Mouse (Mus musculus) CH12.LX (cell line): ENCODE measurements at regions not wholly inside any gene's neighbourhood (a gene's known extent, or its start where the extent isn't known, plus 50 kb on each side); places are given as distances from the start of the nearest gene placed in this dataset.

ENCODE experiments used
- DNase-seq: peaks from one replicate; pipeline ENCODE4 v3.0.0-alpha.2; 2013; ENCODE audit errors: extremely low read depth
- H3K27ac ChIP-seq: 2 replicates; pipeline ENCODE4 v1.5.1; 2012; ENCODE audit warnings: low read depth, mild to moderate bottlenecking, control low read depth, moderate library complexity; ENCODE audit not compliant: insufficient read depth
- H3K27me3 ChIP-seq: replicated peaks from 2 replicates; pipeline ENCODE3; 2012; ENCODE audit warnings: inconsistent platforms
- H3K36me3 ChIP-seq, 2 experiments: replicated peaks in 1 of 2; 2 replicates each; pipeline versions ENCODE3 to v1.6.1; 2012; ENCODE audit warnings: inconsistent platforms in 1 of 2, low read length in 1 of 2, mild to moderate bottlenecking in 1 of 2, mixed read lengths in 1 of 2, moderate library complexity in 1 of 2; ENCODE audit not compliant: control insufficient read depth in 1 of 2, insufficient read depth in 1 of 2
- H3K4me1 ChIP-seq, 2 experiments: 2 replicates each; pipeline ENCODE4 v1.6.1; 2012; ENCODE audit warnings: inconsistent platforms in 1 of 2, moderate library complexity in 1 of 2; ENCODE audit not compliant: insufficient read depth in 2 of 2, control insufficient read depth in 1 of 2
- H3K4me2 ChIP-seq: 2 replicates; pipeline ENCODE4 v1.6.1; 2012; ENCODE audit warnings: low read depth, mild to moderate bottlenecking, control low read depth; ENCODE audit not compliant: poor library complexity, insufficient read depth, severe bottlenecking
- H3K4me3 ChIP-seq, 3 experiments: fragments of 150-350 bp in 1 of 3; sonication (generic) in 1 of 3; replicated peaks in 1 of 3; 2 replicates each; pipeline versions ENCODE3 to v1.5.1; 2011 to 2012; ENCODE audit warnings: low read depth in 2 of 3, low read length in 2 of 3, mild to moderate bottlenecking in 2 of 3, moderate library complexity in 2 of 3, control low read depth in 1 of 3, improper control_type of control experiment in 1 of 3, inconsistent platforms in 1 of 3, mixed read lengths in 1 of 3; ENCODE audit not compliant: poor library complexity in 1 of 3
- H3K79me2 ChIP-seq: replicated peaks from 2 replicates; pipeline ENCODE4 v1.6.1; 2012; ENCODE audit warnings: mild to moderate bottlenecking, moderate library complexity; ENCODE audit not compliant: control insufficient read depth, poor library complexity, insufficient read depth, severe bottlenecking; ENCODE audit errors: extremely low read depth
- H3K9ac ChIP-seq: 2 replicates; pipeline ENCODE4 v1.6.1; 2012; ENCODE audit warnings: low read depth, mild to moderate bottlenecking, control low read depth, moderate library complexity; ENCODE audit not compliant: insufficient read depth
- H3K9me3 ChIP-seq: replicated peaks from 2 replicates; pipeline ENCODE3; 2012; ENCODE audit warnings: low read length, inconsistent platforms, mixed read lengths
- CTCF ChIP-seq, 2 experiments: IDR thresholded peaks in 1 of 2; conservative IDR thresholded peaks in 1 of 2; 2 replicates each; pipeline ENCODE4 v1.5.1; 2011 to 2012; ENCODE audit warnings: low read depth in 2 of 2, low read length in 2 of 2, improper control_type of control experiment in 1 of 2, inconsistent platforms in 1 of 2, mild to moderate bottlenecking in 1 of 2, moderate library complexity in 1 of 2
- E2F4 ChIP-seq: IDR thresholded peaks from 2 replicates; pipeline ENCODE4 v1.6.1; 2011; ENCODE audit warnings: low read depth, low read length, improper control_type of control experiment; ENCODE audit not compliant: insufficient replicate concordance
- ELF1 ChIP-seq: IDR thresholded peaks from 2 replicates; pipeline ENCODE4 v1.6.1; 2014; ENCODE audit warnings: low read depth, mild to moderate bottlenecking, inconsistent platforms, low read length, improper control_type of control experiment
- EP300 ChIP-seq: IDR thresholded peaks from 2 replicates; pipeline ENCODE4 v1.6.1; 2011; ENCODE audit warnings: low read length, improper control_type of control experiment
- GABPA ChIP-seq: IDR thresholded peaks from 2 replicates; pipeline ENCODE4 v1.6.1; 2012; ENCODE audit warnings: low read depth, low read length, improper control_type of control experiment, inconsistent platforms; ENCODE audit not compliant: insufficient replicate concordance
- HCFC1 ChIP-seq: IDR thresholded peaks from 2 replicates; pipeline ENCODE4 v1.6.1; 2012; ENCODE audit warnings: low read depth, mild to moderate bottlenecking, inconsistent platforms, low read length, improper control_type of control experiment
- IRF4 ChIP-seq: IDR thresholded peaks from 2 replicates; pipeline ENCODE4 v1.6.1; 2014; ENCODE audit warnings: low read depth, mild to moderate bottlenecking, inconsistent platforms, low read length, improper control_type of control experiment
- JUND ChIP-seq: conservative IDR thresholded peaks from 2 replicates; pipeline ENCODE4 v1.6.1; 2011; ENCODE audit warnings: low read depth, low read length, improper control_type of control experiment
- MAZ ChIP-seq: IDR thresholded peaks from 2 replicates; pipeline ENCODE4 v1.6.1; 2012; ENCODE audit warnings: low read depth, mild to moderate bottlenecking, inconsistent platforms, low read length, improper control_type of control experiment, moderate library complexity
- MEF2A ChIP-seq: IDR thresholded peaks from 2 replicates; pipeline ENCODE4 v1.6.1; 2014; ENCODE audit warnings: low read depth, mild to moderate bottlenecking, inconsistent platforms, low read length, improper control_type of control experiment, borderline replicate concordance
- MXI1 ChIP-seq: IDR thresholded peaks from 2 replicates; pipeline ENCODE4 v1.6.1; 2011; ENCODE audit warnings: mild to moderate bottlenecking, low read depth, low read length, improper control_type of control experiment
- MYC ChIP-seq: IDR thresholded peaks from 2 replicates; pipeline ENCODE4 v1.6.1; 2011; ENCODE audit warnings: low read depth, mild to moderate bottlenecking, improper control_type of control experiment, low read length
- NRF1 ChIP-seq: IDR thresholded peaks from 2 replicates; pipeline ENCODE4 v1.6.1; 2014; ENCODE audit warnings: low read depth, mild to moderate bottlenecking, inconsistent platforms, low read length, improper control_type of control experiment, moderate library complexity
- POLR2AphosphoS2 ChIP-seq: IDR thresholded peaks from 2 replicates; pipeline ENCODE4 v1.6.1; 2011; ENCODE audit warnings: low read depth, low read length, improper control_type of control experiment
- RAD21 ChIP-seq: IDR thresholded peaks from 2 replicates; pipeline ENCODE4 v1.6.1; 2011; ENCODE audit warnings: low read depth, mild to moderate bottlenecking, low read length, improper control_type of control experiment, moderate library complexity
- SIN3A ChIP-seq: IDR thresholded peaks from 2 replicates; pipeline ENCODE4 v1.6.1; 2012; ENCODE audit warnings: low read length, improper control_type of control experiment, inconsistent platforms
- SMC3 ChIP-seq: IDR thresholded peaks from 2 replicates; pipeline ENCODE4 v1.6.1; 2011; ENCODE audit warnings: low read depth, low read length, improper control_type of control experiment
- TCF12 ChIP-seq: IDR thresholded peaks from 2 replicates; pipeline ENCODE4 v1.6.1; 2014; ENCODE audit warnings: low read depth, mild to moderate bottlenecking, inconsistent platforms, low read length, improper control_type of control experiment
- UBTF ChIP-seq: IDR thresholded peaks from 2 replicates; pipeline ENCODE4 v1.6.1; 2012; ENCODE audit warnings: low read depth, mild to moderate bottlenecking, inconsistent platforms, low read length, improper control_type of control experiment, moderate library complexity
- ZMIZ1 ChIP-seq: IDR thresholded peaks from 2 replicates; pipeline ENCODE4 v1.6.1; 2012; ENCODE audit warnings: low read depth, mild to moderate bottlenecking, inconsistent platforms, low read length, improper control_type of control experiment
- ZNF384 ChIP-seq: IDR thresholded peaks from 2 replicates; pipeline ENCODE4 v1.6.1; 2012; ENCODE audit warnings: low read depth, low read length, improper control_type of control experiment, inconsistent platforms
- dilution Hi-C: fragments of 300-500 bp; cut with MboI; formaldehyde crosslinking; loops from 2 replicates; pipeline ENCODE4 v1.14.3; 2020; ENCODE audit warnings: low sequenced_read_pairs; ENCODE audit not compliant: extremely low pct_unique_long_range_greater_than_20kb, extremely low pct_ligation_motif_present
- in situ Hi-C: fragments of 300-500 bp; cut with MboI; formaldehyde crosslinking; loops from 3 replicates; pipeline ENCODE4 v1.14.3; 2019; ENCODE audit warnings: low sequenced_read_pairs, low pct_ligation_motif_present, low pct_unique_long_range_greater_than_20kb, mixed read lengths

- no peak overlapping the region for H3K4me3 ChIP-seq
- no peak overlapping the region for H3K4me2 ChIP-seq
- in situ Hi-C loops = no loop called here
- H3K4me1 ChIP-seq = peaks cover 9 to 12% of the 10 kb centered on the region in 2 experiments
- TF ChIP-seq UBTF = no peak
- TF ChIP-seq CTCF (conservative IDR thresholded peaks at IDR 0.05 in 1 of 2, IDR thresholded peaks at IDR 0.05 in 1 of 2; ENCODE audit: low read depth in 2 of 2, low read length in 2 of 2) = no peak
- TF ChIP-seq NRF1 = no peak
- TF ChIP-seq MEF2A = no peak
- TF ChIP-seq TCF12 = no peak
- no peak overlapping the region for H3K9ac ChIP-seq
- H3K9me3 ChIP-seq = no peaks in the 10 kb centered on the region
- no peaks in the 10 kb centered on the region for H3K36me3 ChIP-seq
- no peak overlapping the region for H3K27ac ChIP-seq
- no peaks in the 10 kb centered on the region for H3K79me2 ChIP-seq
- DNase-seq = no peak
- no peaks in the 10 kb centered on the region for H3K27me3 ChIP-seq
- dilution Hi-C loops = no loop called here
Measured at GRCm38 (mm10) chr13:46043568-46043967, 78.8 kb upstream of the Atxn1 start.

- H3K9me3 ChIP-seq = no peaks in the 10 kb centered on the region
- H3K4me2 ChIP-seq = peak overlapping the region; percentile 9; the same call in 1 of the 2 replicates
- no peak overlapping the region for H3K4me3 ChIP-seq
- peak; percentile 42 for DNase-seq
- peaks cover 12 to 15% of the 10 kb centered on the region in 2 experiments for H3K4me1 ChIP-seq
- no peak overlapping the region; the same call in 1 of the 2 replicates for H3K9ac ChIP-seq
- no peaks in the 10 kb centered on the region for H3K36me3 ChIP-seq
- H3K27me3 ChIP-seq = no peaks in the 10 kb centered on the region
- no peaks in the 10 kb centered on the region for H3K79me2 ChIP-seq
- no peak overlapping the region for H3K27ac ChIP-seq
- TF ChIP-seq GABPA (no peak), ELF1 (peak; percentile 55; the same call in 1 of the 2 replicates), MAZ (no peak), JUND (no peak)
- dilution Hi-C loops = no loop called here
- in situ Hi-C loops = no loop called here
Measured at GRCm38 (mm10) chr13:46043016-46043415, 78.2 kb upstream of the Atxn1 start.

DNA sequence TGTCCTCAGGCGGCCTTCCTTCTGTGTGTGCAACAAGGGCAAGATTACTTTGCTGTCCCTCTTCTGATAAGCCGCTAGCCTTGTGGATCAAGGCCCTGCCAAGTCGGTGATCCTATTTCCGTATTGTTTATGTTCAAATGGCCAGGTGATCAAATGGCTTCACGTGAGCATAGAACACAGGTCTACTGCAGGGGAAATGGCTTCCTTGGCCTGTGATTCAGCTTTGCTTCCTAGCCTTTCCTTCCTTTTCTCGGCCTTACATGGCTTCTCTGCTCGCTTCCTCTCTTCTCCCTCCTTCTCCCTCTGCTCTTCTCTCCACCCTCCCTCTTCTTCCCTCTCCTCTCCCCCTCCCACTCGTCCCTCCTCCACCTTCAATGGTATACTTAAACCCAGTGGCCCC lies 77.4 kb upstream of the Atxn1 start:
- no peaks in the 10 kb centered on the region for H3K36me3 ChIP-seq
- in situ Hi-C loops (no loop called here), dilution Hi-C loops (no loop called here)
- H3K9me3 ChIP-seq = no peaks in the 10 kb centered on the region
- H3K79me2 ChIP-seq = no peaks in the 10 kb centered on the region
- H3K9ac ChIP-seq = no peak overlapping the region
- H3K4me2 ChIP-seq = no peak overlapping the region
- H3K27ac ChIP-seq = no peak overlapping the region
- TF ChIP-seq JUND (no peak), ZMIZ1 (no peak), GABPA (no peak), RAD21 (no peak), MXI1 (no peak), POLR2AphosphoS2 (no peak), E2F4 (no peak), MAZ (no peak), ELF1 (no peak), ZNF384 (no peak), EP300 (no peak), HCFC1 (no peak), SMC3 (no peak), SIN3A (no peak), MYC (no peak), TCF12 (no peak), IRF4 (no peak)
- peaks cover 12 to 15% of the 10 kb centered on the region in 2 experiments for H3K4me1 ChIP-seq
- no peak for DNase-seq
- H3K27me3 ChIP-seq = no peaks in the 10 kb centered on the region
- H3K4me3 ChIP-seq = no peak overlapping the region
